Mouse (Mus musculus) forebrain, embryonic 15.5 days (tissue): ENCODE measurements at regions not wholly inside any gene's neighbourhood (a gene's known extent, or its start where the extent isn't known, plus 50 kb on each side); places are given as distances from the start of the nearest gene placed in this dataset.

Experiments used
- ATAC-seq: fragments of 200-750 bp; cut with Nextera tagmentation; replicated peaks from 2 replicates; pipeline ENCODE4 v1.8.0; 2017; ENCODE audit warnings: mild to moderate bottlenecking, moderate TSS enrichment, moderate library complexity
- H3K27ac ChIP-seq: fragments of 300-500 bp; sonication (generic); replicated peaks from 2 replicates; pipeline ENCODE4 v1.5.1; 2015; ENCODE audit warnings: mild to moderate bottlenecking, inconsistent platforms
- H3K27me3 ChIP-seq: fragments of 300-500 bp; sonication (generic); 2 replicates; pipeline ENCODE4 v1.6.1; 2015; ENCODE audit warnings: inconsistent platforms
- H3K36me3 ChIP-seq: fragments of 300-500 bp; sonication (generic); 2 replicates; pipeline ENCODE4 v1.6.1; 2015; ENCODE audit warnings: mild to moderate bottlenecking, inconsistent platforms
- H3K4me1 ChIP-seq: fragments of 300-500 bp; sonication (generic); 2 replicates; pipeline ENCODE4 v1.6.1; 2015; ENCODE audit warnings: inconsistent platforms
- H3K4me2 ChIP-seq: fragments of 300-500 bp; sonication (generic); replicated peaks from 2 replicates; pipeline ENCODE4 v1.6.1; 2015; ENCODE audit warnings: mild to moderate bottlenecking, inconsistent platforms
- H3K4me3 ChIP-seq: fragments of 300-500 bp; sonication (generic); 2 replicates; pipeline ENCODE4 v1.5.1; 2015; ENCODE audit warnings: mild to moderate bottlenecking, inconsistent platforms
- H3K9ac ChIP-seq: fragments of 300-500 bp; sonication (generic); replicated peaks from 2 replicates; pipeline ENCODE4 v1.6.1; 2015; ENCODE audit warnings: mild to moderate bottlenecking, inconsistent platforms
- H3K9me3 ChIP-seq: fragments of 300-500 bp; sonication (generic); 2 replicates; pipeline ENCODE4 v1.6.1; 2016; ENCODE audit warnings: inconsistent platforms
- WGBS: fragments of 180-500 bp; shearing (Covaris S2); methylation state at CpG from one replicate; pipeline ENCODE4 v1.1.7; 2015; ENCODE audit warnings: mixed read lengths; 5-methylcytosine and 5-hydroxymethylcytosine counted together

- H3K27me3 ChIP-seq: no peaks in the 10 kb centered on the region
- no peak overlapping the region for H3K4me3 ChIP-seq
- H3K27ac ChIP-seq: no peak overlapping the region
- no peak overlapping the region for H3K4me2 ChIP-seq
- ATAC-seq: no peak
- no peaks in the 10 kb centered on the region for H3K36me3 ChIP-seq
- H3K9me3 ChIP-seq: no peaks in the 10 kb centered on the region
- H3K4me1 ChIP-seq: no peaks in the 10 kb centered on the region
- WGBS: 78% methylated on average over 2 of the region's 2 CpGs
- H3K9ac ChIP-seq: no peak overlapping the region
Measured at GRCm38 (mm10) chr4:12452086-12452485, 280.3 kb upstream of the Fam92a start.

GRCm38 (mm10) chr4:12425507-12425906, 253.7 kb upstream of the Fam92a start:
- no peak overlapping the region for H3K4me3 ChIP-seq
- no peak overlapping the region for H3K27ac ChIP-seq
- no peaks in the 10 kb centered on the region for H3K9me3 ChIP-seq
- H3K4me2 ChIP-seq: no peak overlapping the region
- H3K9ac ChIP-seq: no peak overlapping the region
- H3K36me3 ChIP-seq: no peaks in the 10 kb centered on the region
- no peak for ATAC-seq
- no peaks in the 10 kb centered on the region for H3K27me3 ChIP-seq
- no peaks in the 10 kb centered on the region for H3K4me1 ChIP-seq
- 20% methylated on average over 3 of the region's 3 CpGs for WGBS

GRCm38 (mm10) chr4:12421628-12422319, 250.0 kb upstream of the Fam92a start:
- peak; percentile 51; the same call in 1 of the 2 replicates for ATAC-seq
- no peak overlapping the region for H3K4me2 ChIP-seq
- no peak overlapping the region for H3K4me3 ChIP-seq
- no peaks in the 10 kb centered on the region for H3K27me3 ChIP-seq
- no peaks in the 10 kb centered on the region for H3K9me3 ChIP-seq
- 0 out of 2 replicates have a peak overlapping the region, but pooled peaks have one; percentile 3 for H3K27ac ChIP-seq
- no peaks in the 10 kb centered on the region for H3K4me1 ChIP-seq
- 68% methylated on average over 16 of the region's 16 CpGs for WGBS
- H3K36me3 ChIP-seq: no peaks in the 10 kb centered on the region
- H3K9ac ChIP-seq: no peak overlapping the region

- H3K4me1 ChIP-seq: no peaks in the 10 kb centered on the region
- H3K9me3 ChIP-seq: no peaks in the 10 kb centered on the region
- WGBS: 39% methylated on average over 3 of the region's 3 CpGs
- H3K27me3 ChIP-seq: no peaks in the 10 kb centered on the region
- ATAC-seq: no peak
- H3K36me3 ChIP-seq: no peaks in the 10 kb centered on the region
- no peak overlapping the region for H3K9ac ChIP-seq
- no peak overlapping the region for H3K27ac ChIP-seq
- no peak overlapping the region for H3K4me3 ChIP-seq
- H3K4me2 ChIP-seq: no peak overlapping the region
Measured at GRCm38 (mm10) chr4:12418086-12418485, 246.3 kb upstream of the Fam92a start.

GRCm38 (mm10) chr4:12395344-12395743, 223.5 kb upstream of the Fam92a start:
- ATAC-seq: no peak
- WGBS: 87% methylated on average over 1 of the region's 1 CpGs
- no peaks in the 10 kb centered on the region for H3K36me3 ChIP-seq
- no peaks in the 10 kb centered on the region for H3K27me3 ChIP-seq
- H3K4me1 ChIP-seq: no peaks in the 10 kb centered on the region
- H3K27ac ChIP-seq: no peak overlapping the region
- H3K9ac ChIP-seq: no peak overlapping the region
- H3K9me3 ChIP-seq: no peaks in the 10 kb centered on the region
- no peak overlapping the region for H3K4me2 ChIP-seq
- no peak overlapping the region for H3K4me3 ChIP-seq

GRCm38 (mm10) chr4:12376797-12377570, 205.2 kb upstream of the Fam92a start:
- no peaks in the 10 kb centered on the region for H3K27me3 ChIP-seq
- H3K9ac ChIP-seq: no peak overlapping the region
- no peak overlapping the region for H3K4me3 ChIP-seq
- H3K4me2 ChIP-seq: no peak overlapping the region
- no peak overlapping the region for H3K27ac ChIP-seq
- H3K36me3 ChIP-seq: no peaks in the 10 kb centered on the region
- H3K4me1 ChIP-seq: no peaks in the 10 kb centered on the region
- no peak for ATAC-seq
- H3K9me3 ChIP-seq: no peaks in the 10 kb centered on the region
- WGBS: 71% methylated on average over 5 of the region's 5 CpGs

GRCm38 (mm10) chr4:12369551-12369950, 197.7 kb upstream of the Fam92a start:
- Histone ChIP-seq H3K4me2 (no peak overlapping the region), H3K27ac (no peak overlapping the region), H3K9ac (no peak overlapping the region), H3K27me3 (no peaks in the 10 kb centered on the region), H3K36me3 (no peaks in the 10 kb centered on the region), H3K4me1 (no peaks in the 10 kb centered on the region), H3K9me3 (no peaks in the 10 kb centered on the region), H3K4me3 (no peak overlapping the region)
- WGBS: 25% methylated on average over 2 of the region's 2 CpGs
- no peak for ATAC-seq

GRCm38 (mm10) chr4:12356992-12357634, 185.3 kb upstream of the Fam92a start:
- no peaks in the 10 kb centered on the region for H3K36me3 ChIP-seq
- no peak for ATAC-seq
- H3K27me3 ChIP-seq: no peaks in the 10 kb centered on the region
- H3K27ac ChIP-seq: no peak overlapping the region
- no peak overlapping the region for H3K9ac ChIP-seq
- no peaks in the 10 kb centered on the region for H3K9me3 ChIP-seq
- H3K4me3 ChIP-seq: no peak overlapping the region
- peaks cover 10% of the 10 kb centered on the region; the same call in 1 of the 2 replicates for H3K4me1 ChIP-seq
- H3K4me2 ChIP-seq: no peak overlapping the region
- 21% methylated on average over 2 of the region's 2 CpGs for WGBS

- Histone ChIP-seq H3K27me3 (no peaks in the 10 kb centered on the region), H3K9me3 (no peaks in the 10 kb centered on the region), H3K27ac (no peak overlapping the region), H3K4me2 (no peak overlapping the region), H3K36me3 (no peaks in the 10 kb centered on the region), H3K9ac (no peak overlapping the region), H3K4me1 (peaks cover 10% of the 10 kb centered on the region; the same call in 1 of the 2 replicates), H3K4me3 (no peak overlapping the region)
- WGBS: 45% methylated on average over 3 of the region's 3 CpGs
- ATAC-seq: no peak; the same call in 1 of the 2 replicates
Measured at GRCm38 (mm10) chr4:12353337-12353856, 181.6 kb upstream of the Fam92a start.

GRCm38 (mm10) chr4:12339236-12339635, 167.4 kb upstream of the Fam92a start:
- no peak for ATAC-seq
- Histone ChIP-seq H3K4me2 (no peak overlapping the region), H3K4me1 (peaks cover 10% of the 10 kb centered on the region), H3K9me3 (no peaks in the 10 kb centered on the region), H3K27me3 (no peaks in the 10 kb centered on the region), H3K36me3 (no peaks in the 10 kb centered on the region), H3K4me3 (no peak overlapping the region), H3K9ac (no peak overlapping the region), H3K27ac (no peak overlapping the region)
- WGBS: 71% methylated on average over 1 of the region's 1 CpGs

GRCm38 (mm10) chr4:12334832-12335587, 163.2 kb upstream of the Fam92a start:
- ATAC-seq: peak; percentile 88
- Histone ChIP-seq H3K36me3 (no peaks in the 10 kb centered on the region), H3K27ac (peak overlapping the region; percentile 65), H3K9ac (no peak overlapping the region), H3K4me1 (peaks cover 10% of the 10 kb centered on the region), H3K4me2 (0 out of 2 replicates have a peak overlapping the region, but pooled peaks have one; percentile 5), H3K27me3 (no peaks in the 10 kb centered on the region), H3K9me3 (no peaks in the 10 kb centered on the region), H3K4me3 (no peak overlapping the region)
- 47% methylated on average over 7 of the region's 7 CpGs for WGBS
